Mouse (Mus musculus) T-cell, adult 2 months (primary cell): ENCODE results near the gene Ccdc80.

ENCODE experiments used
- DNase-seq: peaks from one replicate; pipeline ENCODE4 v3.0.0; 2022; ENCODE audit warnings: low spot score

Gene Ccdc80

GRCm38 (mm10) chr16:45117200-45117599 is 24.0 kb downstream of the Ccdc80 start:
- DNase-seq = no peak

DNA sequence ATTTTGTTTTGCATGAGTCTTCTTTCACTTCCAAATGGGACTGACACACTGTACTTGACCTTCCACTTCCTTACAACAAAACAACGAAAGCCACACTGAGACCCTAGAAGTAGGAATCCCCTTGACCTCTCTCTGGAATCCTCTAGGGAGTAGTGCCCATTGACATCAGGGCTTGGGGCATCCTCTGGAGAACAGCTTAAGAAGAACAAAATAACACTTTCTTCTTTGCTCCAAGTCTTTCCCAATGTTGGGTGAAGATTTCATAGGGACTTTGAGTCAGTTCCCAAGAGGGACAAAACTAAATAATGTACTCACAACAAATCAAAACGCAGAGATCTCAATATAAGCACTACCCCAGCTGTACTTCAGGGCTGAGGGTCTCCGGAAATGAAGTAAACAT is 25.6 kb downstream of the Ccdc80 start:
- no peak for DNase-seq

DNA sequence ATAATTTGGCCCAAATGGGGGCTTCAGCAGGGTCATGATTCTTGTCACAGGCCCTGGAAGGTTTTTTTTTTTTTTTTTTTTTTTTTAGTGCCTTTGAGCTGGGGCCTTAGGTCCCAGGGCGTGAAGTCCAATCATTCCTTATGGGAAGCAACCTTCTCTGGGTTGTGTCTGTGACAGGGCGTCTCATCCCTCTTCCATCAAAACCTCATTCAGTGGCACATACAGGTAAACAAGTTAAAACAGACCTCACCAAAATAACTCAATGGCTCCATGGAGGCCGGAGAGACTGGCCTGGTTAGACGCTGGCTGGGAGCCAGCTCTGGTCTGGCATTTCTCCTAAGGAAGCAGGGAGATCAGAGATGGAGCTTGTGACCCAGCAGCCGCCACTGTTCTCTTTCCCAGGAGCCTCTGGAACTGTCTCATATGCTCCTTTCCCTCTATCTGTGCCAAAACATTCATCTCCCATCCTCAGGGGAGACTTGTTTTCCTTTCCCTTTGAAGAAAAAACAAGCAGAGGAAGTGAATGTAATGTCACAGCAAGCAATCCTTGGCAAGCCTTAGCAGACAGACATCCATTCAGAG is 27.7 kb downstream of the Ccdc80 start:
- no peak for DNase-seq

GRCm38 (mm10) chr16:45122571-45122970 is 29.4 kb downstream of the Ccdc80 start:
- DNase-seq = no peak

GRCm38 (mm10) chr16:45124230-45125203 is 31.3 kb downstream of the Ccdc80 start:
- no peak for DNase-seq

DNA sequence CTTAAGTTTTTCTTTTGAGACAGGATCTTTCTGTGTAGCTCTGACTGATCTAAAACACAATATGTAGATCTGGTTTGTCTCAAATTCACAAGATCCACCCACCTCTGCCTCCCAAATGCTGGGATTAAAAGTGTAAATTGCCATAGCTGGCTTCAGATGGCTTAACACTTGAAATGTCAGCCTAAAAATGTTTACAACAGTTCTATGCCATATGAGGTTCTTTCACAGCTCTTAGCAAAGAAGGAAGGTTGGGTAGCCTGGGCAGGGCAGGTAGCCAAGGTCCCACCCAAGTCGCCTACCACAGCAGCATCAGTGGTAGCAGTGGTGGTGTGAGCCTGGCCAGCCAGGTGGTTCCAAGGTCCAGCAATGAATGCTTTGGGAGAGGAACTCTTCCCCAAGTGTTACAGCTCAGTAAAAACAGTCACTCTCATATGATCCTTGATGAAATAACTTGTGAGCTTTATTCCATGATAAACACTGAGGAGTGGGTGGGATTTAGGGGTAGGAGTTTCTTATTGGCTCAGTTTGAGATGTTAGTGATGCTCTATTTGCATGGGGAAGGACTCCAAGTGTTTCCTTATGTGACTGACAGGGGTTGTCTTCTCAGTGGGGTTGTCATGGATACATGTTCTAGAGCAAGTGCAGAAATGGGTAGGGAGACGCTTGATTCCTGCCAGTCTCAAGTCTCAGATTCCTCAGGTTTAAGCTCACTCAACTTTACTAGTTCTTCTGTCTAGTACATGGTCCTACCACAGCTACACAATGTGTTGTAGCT is 34.9 kb downstream of the Ccdc80 start:
- DNase-seq = no peak

DNA sequence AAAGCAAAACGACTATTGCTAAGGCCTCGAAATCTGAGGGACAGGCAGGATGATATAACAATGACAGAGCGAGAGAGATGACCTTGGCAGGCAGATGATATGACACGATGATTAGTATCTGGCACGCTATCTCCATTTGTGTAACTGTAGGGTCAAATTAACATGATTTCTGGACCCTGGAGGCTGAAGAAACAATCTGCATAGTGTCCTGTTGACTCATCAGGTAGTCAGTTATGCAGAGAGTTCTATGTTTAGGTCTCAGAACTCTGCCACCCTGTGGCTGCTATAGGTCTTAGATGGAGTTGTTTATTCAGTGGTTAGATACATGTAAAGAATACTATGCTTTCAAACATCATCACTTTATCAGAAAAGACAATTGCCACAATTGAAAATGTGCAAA is 48.5 kb downstream of the Ccdc80 start:
- no peak for DNase-seq

- no peak for DNase-seq
Measured at GRCm38 (mm10) chr16:45142565-45142964, 49.4 kb downstream of the Ccdc80 start.

GRCm38 (mm10) chr16:45145119-45145518 is 51.9 kb downstream of the Ccdc80 start:
- DNase-seq = no peak

DNA sequence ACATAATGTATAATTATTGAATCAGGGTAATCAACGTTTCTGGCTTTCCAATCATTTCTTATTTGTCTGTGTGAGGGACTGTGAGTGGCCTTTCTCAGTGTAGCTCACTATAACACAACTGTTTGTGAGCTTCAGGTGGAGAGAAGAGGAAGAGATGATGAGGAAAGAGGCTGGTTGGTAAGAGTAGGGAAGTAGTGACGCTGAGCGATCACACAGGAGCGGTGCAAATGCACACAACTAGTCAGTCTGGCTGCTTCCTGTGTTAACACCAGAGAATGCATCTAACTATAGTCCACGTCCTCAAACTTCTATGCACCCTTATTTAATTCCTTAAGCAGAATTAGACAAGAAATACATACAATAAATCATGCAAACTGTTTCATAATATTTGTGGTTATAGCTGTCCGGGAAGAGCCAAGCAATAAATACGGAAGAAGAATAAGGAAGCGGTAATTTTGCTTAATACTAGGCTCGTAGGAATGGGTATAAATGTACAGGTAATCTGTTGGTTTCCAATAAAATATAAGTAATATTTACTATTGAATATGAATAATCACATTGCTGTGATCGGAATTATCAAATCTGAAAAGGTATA is 55.4 kb downstream of the Ccdc80 start:
- DNase-seq = no peak

DNA sequence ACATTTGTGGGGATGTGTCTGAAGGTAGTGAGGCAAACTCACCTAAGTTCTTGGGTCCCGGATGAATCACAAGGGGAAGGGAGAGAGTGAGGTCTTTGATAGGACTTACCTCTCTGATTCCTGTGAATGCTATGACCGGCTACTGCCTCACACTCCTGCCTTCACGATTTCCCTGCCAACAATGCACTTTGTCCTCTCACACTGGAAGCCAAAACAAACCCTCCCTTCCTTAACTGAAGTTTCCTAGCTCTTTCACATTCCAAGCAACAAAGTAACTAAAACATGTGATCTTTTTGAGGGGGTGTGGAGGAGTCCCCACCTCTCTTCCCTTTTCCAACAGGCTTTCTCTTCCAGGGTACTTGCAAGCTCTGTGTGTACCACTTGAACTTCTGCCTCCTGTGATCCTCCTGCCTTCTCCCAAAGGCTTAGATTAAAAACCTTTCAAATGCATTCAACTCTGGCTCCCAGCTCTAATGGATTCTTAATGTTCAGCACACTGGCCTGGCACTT is 61.6 kb downstream of the Ccdc80 start:
- no peak for DNase-seq

GRCm38 (mm10) chr16:45158136-45158521 is 64.9 kb downstream of the Ccdc80 start:
- no peak for DNase-seq

- peak; percentile 99 for DNase-seq
Measured at GRCm38 (mm10) chr16:45158522-45159388, 65.6 kb downstream of the Ccdc80 start, which contains the start of the genes Slc35a5 and Atg3. Gene Slc35a5, minus strand, starts transcription at chr16:45158706. Gene Atg3, plus strand, starts transcription at chr16:45158785.

- DNase-seq = no peak
Measured at GRCm38 (mm10) chr16:45159389-45159716, 66.2 kb downstream of the Ccdc80 start.
